Mouse (Mus musculus) heart, embryonic 13.5 days (tissue): ENCODE results near the gene Zeb2. TPM values are rescaled to one million over a fixed set of nuclear protein-coding genes. Genes with fewer than 3 reads are reported as not detected.

ENCODE experiments used
- ATAC-seq: fragments of 200-750 bp; cut with Nextera tagmentation; 2 replicates; pipeline ENCODE4 v1.8.0; 2017; ENCODE audit warnings: moderate TSS enrichment; ENCODE audit not compliant: insufficient number of reproducible peaks, low FRiP score, low TSS enrichment; ENCODE audit errors: extremely low read depth
- H3K27ac ChIP-seq: fragments of 300-500 bp; sonication (generic); replicated peaks from 2 replicates; pipeline ENCODE4 v1.5.1; 2015; ENCODE audit warnings: moderate library complexity, mild to moderate bottlenecking, inconsistent platforms
- H3K27me3 ChIP-seq: fragments of 300-500 bp; sonication (generic); replicated peaks from 2 replicates; pipeline ENCODE4 v1.6.1; 2015; ENCODE audit warnings: mild to moderate bottlenecking, inconsistent platforms
- H3K36me3 ChIP-seq: fragments of 300-500 bp; sonication (generic); 2 replicates; pipeline ENCODE4 v1.6.1; 2015; ENCODE audit warnings: mild to moderate bottlenecking, inconsistent platforms
- H3K4me1 ChIP-seq: fragments of 300-500 bp; sonication (generic); 2 replicates; pipeline ENCODE4 v1.6.1; 2015; ENCODE audit warnings: inconsistent platforms
- H3K4me2 ChIP-seq: fragments of 300-500 bp; sonication (generic); 2 replicates; pipeline ENCODE4 v1.6.1; 2015; ENCODE audit warnings: inconsistent platforms, mild to moderate bottlenecking, moderate library complexity
- H3K4me3 ChIP-seq: fragments of 300-500 bp; sonication (generic); 2 replicates; pipeline ENCODE4 v1.5.1; 2015; ENCODE audit warnings: moderate library complexity, mild to moderate bottlenecking, inconsistent platforms
- H3K9ac ChIP-seq: fragments of 300-500 bp; sonication (generic); 2 replicates; pipeline ENCODE4 v1.6.1; 2015; ENCODE audit warnings: inconsistent platforms, mild to moderate bottlenecking, moderate library complexity
- H3K9me3 ChIP-seq: fragments of 300-500 bp; sonication (generic); 2 replicates; pipeline ENCODE4 v1.6.1; 2016; ENCODE audit warnings: inconsistent platforms
- WGBS: fragments of 180-500 bp; shearing (Covaris S2); methylation state at CpG from one replicate; pipeline ENCODE4 v1.1.7; 2015; ENCODE audit warnings: mixed read lengths; 5-methylcytosine and 5-hydroxymethylcytosine counted together
- polyA plus RNA-seq: library from polyadenylated mRNA; unstranded; fragments of >200 nt; fragmentation: Nextera tagmentation; extraction: Ambion mirVana; gene quantifications from 2 replicates; pipeline ENCODE4 v1.2.1, GENCODE M21; 2015

Zeb2 gene
- polyA plus RNA-seq, 1 experiment from 2014 or later: 22.4 TPM

GRCm38 (mm10) chr2:45040706-45041312, 76.4 kb downstream of the Zeb2 start:
- ATAC-seq: no peak
- WGBS: 42% methylated on average over 13 of the region's 13 CpGs
- peaks cover 81% of the 10 kb centered on the region for H3K4me1 ChIP-seq

GRCm38 (mm10) chr2:45039503-45039902, 77.7 kb downstream of the Zeb2 start:
- Histone ChIP-seq H3K27ac (no peak overlapping the region), H3K36me3 (no peaks in the 10 kb centered on the region), H3K9me3 (no peaks in the 10 kb centered on the region), H3K4me1 (peaks cover 75% of the 10 kb centered on the region), H3K9ac (no peak overlapping the region), H3K27me3 (no peaks in the 10 kb centered on the region), H3K4me3 (no peak overlapping the region), H3K4me2 (no peak overlapping the region)
- no peak for ATAC-seq

More at GRCm38 (mm10) chr2:45040706-45041312, 76.4 kb downstream of the Zeb2 start:
- H3K9me3 ChIP-seq: no peaks in the 10 kb centered on the region
- H3K4me3 ChIP-seq: no peak overlapping the region
- no peaks in the 10 kb centered on the region for H3K36me3 ChIP-seq
- H3K9ac ChIP-seq: peak overlapping the region; percentile 41; the same call in 1 of the 2 replicates
- peak overlapping the region; percentile 44 for H3K4me2 ChIP-seq
- H3K27me3 ChIP-seq: no peaks in the 10 kb centered on the region
- peak overlapping the region; percentile 77 for H3K27ac ChIP-seq

- H3K4me1 ChIP-seq: peaks cover 52% of the 10 kb centered on the region
- ATAC-seq: no peak
- no peaks in the 10 kb centered on the region for H3K27me3 ChIP-seq
- H3K9me3 ChIP-seq: no peaks in the 10 kb centered on the region
- no peaks in the 10 kb centered on the region for H3K36me3 ChIP-seq
- H3K4me2 ChIP-seq: no peak overlapping the region
- H3K4me3 ChIP-seq: no peak overlapping the region
- H3K9ac ChIP-seq: no peak overlapping the region
- no peak overlapping the region for H3K27ac ChIP-seq
- WGBS: 86% methylated on average over 7 of the region's 7 CpGs
Observed at GRCm38 (mm10) chr2:45028091-45028638, 89.0 kb downstream of the Zeb2 start.

GRCm38 (mm10) chr2:45017186-45017800, 99.9 kb downstream of the Zeb2 start:
- H3K9ac ChIP-seq: no peak overlapping the region
- WGBS: 88% methylated on average over 5 of the region's 5 CpGs
- H3K4me2 ChIP-seq: no peak overlapping the region
- no peak overlapping the region for H3K4me3 ChIP-seq
- no peak for ATAC-seq
- peaks cover 32% of the 10 kb centered on the region for H3K4me1 ChIP-seq
- no peaks in the 10 kb centered on the region for H3K9me3 ChIP-seq
- no peak overlapping the region for H3K27ac ChIP-seq
- H3K36me3 ChIP-seq: peaks cover 39% of the 10 kb centered on the region
- no peaks in the 10 kb centered on the region for H3K27me3 ChIP-seq

- no peaks in the 10 kb centered on the region for H3K9me3 ChIP-seq
- no peak overlapping the region for H3K4me3 ChIP-seq
- no peak overlapping the region for H3K9ac ChIP-seq
- H3K4me2 ChIP-seq: no peak overlapping the region
- no peaks in the 10 kb centered on the region for H3K27me3 ChIP-seq
- peaks cover 56% of the 10 kb centered on the region for H3K36me3 ChIP-seq
- H3K27ac ChIP-seq: peak overlapping the region; percentile 24; the same call in 1 of the 2 replicates
- 44% methylated on average over 5 of the region's 5 CpGs for WGBS
- H3K4me1 ChIP-seq: peaks cover 11% of the 10 kb centered on the region
- no peak for ATAC-seq
Observed at GRCm38 (mm10) chr2:45013325-45013724, 103.9 kb downstream of the Zeb2 start.

GRCm38 (mm10) chr2:45012676-45013075, 104.5 kb downstream of the Zeb2 start:
- ATAC-seq: no peak
- Histone ChIP-seq H3K9me3 (no peaks in the 10 kb centered on the region), H3K4me2 (no peak overlapping the region), H3K36me3 (peaks cover 54% of the 10 kb centered on the region), H3K27me3 (no peaks in the 10 kb centered on the region), H3K27ac (0 out of 2 replicates have a peak overlapping the region, but pooled peaks have one; percentile 24), H3K4me3 (no peak overlapping the region), H3K4me1 (peaks cover 11% of the 10 kb centered on the region), H3K9ac (no peak overlapping the region)
- WGBS: 83% methylated on average over 3 of the region's 3 CpGs

GRCm38 (mm10) chr2:45010701-45011100, 106.5 kb downstream of the Zeb2 start:
- no peak overlapping the region for H3K4me3 ChIP-seq
- peaks cover 11% of the 10 kb centered on the region for H3K4me1 ChIP-seq
- H3K9me3 ChIP-seq: no peaks in the 10 kb centered on the region
- no peak for ATAC-seq
- H3K4me2 ChIP-seq: no peak overlapping the region
- 98% methylated on average over 1 of the region's 1 CpGs for WGBS
- no peaks in the 10 kb centered on the region for H3K27me3 ChIP-seq
- no peak overlapping the region for H3K9ac ChIP-seq
- peaks cover 53% of the 10 kb centered on the region for H3K36me3 ChIP-seq
- H3K27ac ChIP-seq: no peak overlapping the region

- H3K27ac ChIP-seq: no peak overlapping the region
- 56% methylated on average over 6 of the region's 6 CpGs for WGBS
- H3K4me3 ChIP-seq: no peak overlapping the region
- H3K9ac ChIP-seq: no peak overlapping the region
- H3K36me3 ChIP-seq: peaks cover 56% of the 10 kb centered on the region
- H3K4me2 ChIP-seq: no peak overlapping the region
- no peaks in the 10 kb centered on the region for H3K27me3 ChIP-seq
- no peak for ATAC-seq
- H3K9me3 ChIP-seq: no peaks in the 10 kb centered on the region
- peaks cover 9% of the 10 kb centered on the region for H3K4me1 ChIP-seq
Observed at GRCm38 (mm10) chr2:44999906-45000305, 117.3 kb downstream of the Zeb2 start.

GRCm38 (mm10) chr2:44998710-44999109, 118.5 kb downstream of the Zeb2 start:
- no peaks in the 10 kb centered on the region for H3K27me3 ChIP-seq
- no peak overlapping the region for H3K4me2 ChIP-seq
- no peak for ATAC-seq
- no peak overlapping the region for H3K27ac ChIP-seq
- H3K4me3 ChIP-seq: no peak overlapping the region
- no peaks in the 10 kb centered on the region for H3K9me3 ChIP-seq
- peaks cover 65% of the 10 kb centered on the region for H3K36me3 ChIP-seq
- WGBS: 95% methylated on average over 5 of the region's 5 CpGs
- peaks cover 9% of the 10 kb centered on the region for H3K4me1 ChIP-seq
- H3K9ac ChIP-seq: no peak overlapping the region

GRCm38 (mm10) chr2:44981646-44982045, 135.5 kb downstream of the Zeb2 start:
- Histone ChIP-seq H3K36me3 (no peaks in the 10 kb centered on the region), H3K9me3 (no peaks in the 10 kb centered on the region)

GRCm38 (mm10) chr2:44979042-44979721, 138.0 kb downstream of the Zeb2 start:
- peaks cover 34% of the 10 kb centered on the region for H3K4me1 ChIP-seq
- ATAC-seq: no peak
- peak overlapping the region; percentile 71 for H3K9ac ChIP-seq
- peak overlapping the region; percentile 74 for H3K4me2 ChIP-seq
- no peak overlapping the region for H3K27ac ChIP-seq
- H3K36me3 ChIP-seq: no peaks in the 10 kb centered on the region
- H3K4me3 ChIP-seq: peak overlapping the region; percentile 48
- 8% methylated on average over 18 of the region's 18 CpGs for WGBS
- H3K9me3 ChIP-seq: no peaks in the 10 kb centered on the region
- no peaks in the 10 kb centered on the region for H3K27me3 ChIP-seq

More at GRCm38 (mm10) chr2:44981646-44982045, 135.5 kb downstream of the Zeb2 start:
- no peaks in the 10 kb centered on the region for H3K27me3 ChIP-seq
- no peak for ATAC-seq
- no peak overlapping the region for H3K4me2 ChIP-seq
- peaks cover 42% of the 10 kb centered on the region for H3K4me1 ChIP-seq
- H3K9ac ChIP-seq: no peak overlapping the region
- WGBS: 72% methylated on average over 3 of the region's 3 CpGs
- no peak overlapping the region for H3K27ac ChIP-seq
- H3K4me3 ChIP-seq: no peak overlapping the region
